Mouse (Mus musculus) intestine, embryonic 14.5 days (tissue): ENCODE measurements at regions not wholly inside any gene's neighbourhood (a gene's known extent, or its start where the extent isn't known, plus 50 kb on each side); places are given as distances from the start of the nearest gene placed in this dataset.

ENCODE experiments used
- ATAC-seq: fragments of 200-750 bp; cut with Nextera tagmentation; replicated peaks from 2 replicates; pipeline ENCODE4 v1.8.0; 2017; ENCODE audit warnings: low read depth, moderate number of reproducible peaks, moderate TSS enrichment, moderate library complexity; ENCODE audit not compliant: low FRiP score, low TSS enrichment
- DNase-seq: peaks from one replicate; pipeline ENCODE4 v3.0.0-alpha.2; 2018; ENCODE audit warnings: low spot score
- H3K27ac ChIP-seq: fragments of 300-500 bp; sonication (generic); 2 replicates; pipeline ENCODE4 v1.5.1; 2014; ENCODE audit warnings: low read depth, mild to moderate bottlenecking, control low read depth
- H3K27me3 ChIP-seq: fragments of 300-500 bp; sonication (generic); replicated peaks from 2 replicates; pipeline ENCODE4 v1.6.1; 2014; ENCODE audit warnings: low read length, control low read depth; ENCODE audit not compliant: control insufficient read depth, insufficient read depth
- H3K36me3 ChIP-seq: fragments of 300-500 bp; sonication (generic); 2 replicates; pipeline ENCODE4 v1.6.1; 2014; ENCODE audit warnings: low read length, control low read depth; ENCODE audit not compliant: control insufficient read depth, insufficient read depth
- H3K4me1 ChIP-seq: fragments of 300-500 bp; sonication (generic); replicated peaks from 2 replicates; pipeline ENCODE4 v1.6.1; 2014; ENCODE audit warnings: low read length, control low read depth, mixed read lengths; ENCODE audit not compliant: control insufficient read depth, insufficient read depth
- H3K4me2 ChIP-seq: fragments of 300-500 bp; sonication (generic); 2 replicates; pipeline ENCODE4 v1.6.1; 2014; ENCODE audit warnings: low read length
- H3K4me3 ChIP-seq: fragments of 300-500 bp; sonication (generic); 2 replicates; pipeline ENCODE4 v1.5.1; 2014; ENCODE audit warnings: low read depth, low read length, control low read depth, mixed read lengths
- H3K9ac ChIP-seq: fragments of 300-500 bp; sonication (generic); 2 replicates; pipeline ENCODE4 v1.6.1; 2014; ENCODE audit warnings: mild to moderate bottlenecking, low read length
- H3K9me3 ChIP-seq: fragments of 300-500 bp; sonication (generic); 2 replicates; pipeline ENCODE4 v1.6.1; 2016; ENCODE audit warnings: low read length, control low read depth; ENCODE audit not compliant: control insufficient read depth
- WGBS: fragments of 180-500 bp; shearing (Covaris S2); extraction: QIAGEN DNeasy Blood & Tissue Kit; methylation state at CpG from one replicate; pipeline ENCODE4 v1.1.7; 2014; 5-methylcytosine and 5-hydroxymethylcytosine counted together

DNA sequence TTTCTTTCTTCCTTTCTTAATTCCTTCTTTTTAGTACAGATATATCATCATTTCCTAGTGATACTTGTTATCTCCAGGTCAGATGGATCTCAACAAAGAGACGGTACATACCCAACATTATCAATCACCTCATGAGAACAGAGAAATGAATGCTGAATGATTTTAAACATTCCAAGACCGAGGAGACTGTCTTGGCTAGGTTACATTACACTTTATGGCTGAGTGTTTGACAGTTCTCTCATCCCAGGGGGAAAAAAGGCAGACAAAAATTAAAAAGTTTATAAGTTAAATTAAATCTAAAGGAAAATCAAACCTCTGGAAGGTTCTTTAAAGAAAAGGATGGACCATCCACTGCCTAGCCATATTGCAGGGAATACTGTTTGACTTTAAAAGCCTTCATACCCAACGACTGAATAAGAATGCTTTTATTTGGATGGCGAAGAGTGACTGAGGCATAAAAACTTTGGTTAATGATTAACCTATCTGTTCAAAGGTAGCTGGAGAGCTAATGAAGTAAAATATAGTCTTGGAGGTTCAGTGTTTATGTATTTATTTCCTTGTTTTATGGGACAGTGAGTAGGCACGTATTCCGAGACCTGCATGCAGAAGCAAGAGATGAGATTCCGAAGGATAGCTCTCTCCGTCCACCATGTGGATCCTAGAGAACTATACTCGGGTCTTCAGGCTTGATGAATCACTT is 88.4 kb upstream of the Cblb start:
- ATAC-seq (peak; percentile 53; the same call in 1 of the 2 replicates), DNase-seq (no peak)
- H3K27me3 ChIP-seq: no peaks in the 10 kb centered on the region
- WGBS: 73% methylated on average over 9 of the region's 9 CpGs
- H3K9me3 ChIP-seq: no peaks in the 10 kb centered on the region
- H3K4me2 ChIP-seq: no peak overlapping the region
- H3K36me3 ChIP-seq: no peaks in the 10 kb centered on the region
- no peak overlapping the region for H3K4me3 ChIP-seq
- H3K4me1 ChIP-seq: no peaks in the 10 kb centered on the region
- H3K9ac ChIP-seq: no peak overlapping the region
- H3K27ac ChIP-seq: no peak overlapping the region

DNA sequence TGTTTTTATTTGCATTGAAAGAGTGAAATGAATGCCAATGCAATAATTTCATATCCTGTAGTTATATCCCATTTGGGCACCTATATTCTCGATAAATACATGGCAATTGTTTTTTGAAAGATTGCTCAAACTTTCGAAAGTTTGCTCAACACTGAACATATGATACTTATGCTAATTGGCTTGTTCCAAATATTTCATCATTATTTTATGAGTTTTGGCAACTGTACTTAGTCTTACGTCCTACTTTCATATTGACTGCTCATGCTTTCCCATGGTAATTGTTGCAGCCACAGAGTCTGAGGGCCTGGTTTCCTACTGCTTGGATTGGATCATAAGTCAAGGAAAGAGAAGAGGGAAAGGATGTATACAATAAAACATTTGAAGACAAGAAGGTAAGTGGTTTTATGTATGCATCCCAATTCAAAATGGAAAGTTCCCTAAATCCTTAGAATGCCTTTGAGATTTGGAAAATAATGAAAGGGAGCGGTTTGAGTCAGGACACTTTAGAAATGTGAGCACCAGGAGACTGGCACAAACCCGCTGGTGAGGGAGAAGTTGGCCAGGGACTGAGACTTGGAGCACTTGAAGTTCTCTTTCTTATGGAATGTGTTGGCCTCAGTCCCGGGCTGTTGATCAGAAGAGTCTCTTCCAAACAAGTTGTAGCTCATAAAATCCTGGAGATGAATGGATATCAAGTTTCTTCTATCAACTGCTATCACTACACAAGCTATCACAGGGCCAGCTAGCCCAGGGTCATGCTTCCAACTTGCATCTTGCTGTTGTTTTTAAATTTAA is 63.8 kb upstream of the Cblb start:
- Histone ChIP-seq H3K27ac (no peak overlapping the region), H3K4me2 (no peak overlapping the region), H3K27me3 (no peaks in the 10 kb centered on the region), H3K9me3 (no peaks in the 10 kb centered on the region), H3K4me1 (no peaks in the 10 kb centered on the region), H3K4me3 (no peak overlapping the region), H3K9ac (no peak overlapping the region), H3K36me3 (no peaks in the 10 kb centered on the region)
- WGBS: 84% methylated on average over 6 of the region's 6 CpGs
- ATAC-seq (no peak), DNase-seq (no peak)
